Mouse (Mus musculus) ovary, adult 2 months (tissue): ENCODE results near the gene Smarcal1. TPM values are rescaled to one million over a fixed set of nuclear protein-coding genes. Genes with fewer than 3 reads are reported as not detected.

Experiments used
- polyA plus RNA-seq: library from polyadenylated mRNA; depleted of rRNA; stranded (reverse); fragments of >200 nt; gene quantifications from 2 replicates; pipeline ENCODE4 v1.2.3, GENCODE M21; 2012; rRNA removed

Gene Smarcal1
- polyA plus RNA-seq, result 56.9 and 58.0 TPM in 2 replicates

GRCm38 (mm10) chr1:72582947-72583731 lies at the start of gene Smarcal1:
Gene Smarcal1, plus strand, starts transcription at chr1:72583251.

GRCm38 (mm10) chr1:72536611-72537351 lies 46.3 kb upstream of the Smarcal1 start, which contains the start of gene March4:
Gene March4, minus strand, starts transcription at chr1:72536930.

Other genes starting within 250 kb of the Smarcal1 start
- 0.88 and 1.1 TPM in 2 replicates for gene March4, start 46.3 kb upstream of the Smarcal1 start, polyA plus RNA-seq
- gene Ankar, start 117.3 kb downstream of the Smarcal1 start, polyA plus RNA-seq, result not detected in 2 replicates
- gene Rpl37a, start 128.0 kb downstream of the Smarcal1 start, polyA plus RNA-seq, result 496 and 917 TPM in 2 replicates
- gene Igfbp2, start 241.3 kb downstream of the Smarcal1 start, polyA plus RNA-seq, result 269 and 314 TPM in 2 replicates